8 mouse cellular contexts compared by ENCODE assay signal in the genomic region with DNA sequence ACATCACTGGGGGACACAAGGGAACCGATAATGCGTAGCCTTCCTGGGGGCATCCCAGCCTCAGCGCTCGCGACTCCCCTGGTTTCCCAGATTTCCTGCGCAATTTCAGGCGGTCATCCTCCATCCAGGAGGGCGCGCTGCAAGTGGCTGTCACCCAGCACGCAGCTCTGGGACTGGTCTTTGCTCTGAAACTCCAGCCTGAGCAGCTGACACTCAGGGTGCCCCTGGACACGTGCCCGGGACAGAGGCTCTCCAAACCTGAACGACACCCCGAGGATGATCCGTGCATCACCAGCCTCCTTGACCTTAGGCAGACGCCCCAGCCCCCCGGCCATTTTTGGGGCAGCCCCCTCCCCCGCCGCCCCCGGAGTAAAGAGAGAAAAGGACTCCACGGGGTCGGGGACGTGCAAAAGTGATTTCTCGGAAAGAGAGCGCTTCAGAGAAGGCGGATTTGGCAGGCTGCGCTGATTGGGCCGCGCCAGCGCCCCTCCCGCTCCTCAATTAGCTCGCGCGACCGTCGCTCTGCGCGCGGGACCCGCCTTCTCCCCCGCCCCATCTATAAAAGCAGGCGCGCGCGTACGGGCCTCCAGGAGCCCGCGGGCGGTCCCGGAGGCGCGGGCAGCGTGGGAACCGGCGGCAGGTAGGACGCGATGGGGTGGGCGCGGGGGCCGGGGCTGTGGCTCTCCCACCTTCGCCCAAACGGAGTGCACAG. TPM values are rescaled to one million over a fixed set of nuclear protein-coding genes. Genes with fewer than 3 reads are reported as not detected.
A peak's percentile ranks its signal among the peaks of the same experiment; 100 is the strongest.
DNase-seq lines count a peak whose midpoint lies in the region; ATAC-seq and TF ChIP-seq lines count a peak whose summit lies in the region.

A gene (plus strand): TSS at position 589 of the 712 bp plus-strand sequence.

- H3K27ac ChIP-seq in heart, embryonic 11.5 days (ENCODE audit: low read depth, low read length) = no peak within 1 kb of the TSS
- H3K27ac ChIP-seq in kidney, embryonic 14.5 days (ENCODE audit: low read depth, low read length) = no peak within 1 kb of the TSS
- no peak within 1 kb of the TSS for H3K27ac ChIP-seq in limb, embryonic 15.5 days
- no peak within 1 kb of the TSS for H3K27ac ChIP-seq in midbrain, embryonic 16.5 days (ENCODE audit: low read length)
- H3K27ac ChIP-seq in spleen, adult 2 months (ENCODE audit: insufficient read depth, low read length) = peak within 1 kb of the TSS; percentile 89

- peak within 1 kb of the TSS; percentile 24 for H3K4me3 ChIP-seq in erythroblast, embryonic 14.5 days (replicated peaks)
- peak within 1 kb of the TSS; percentile 42 for H3K4me3 ChIP-seq in heart, embryonic 11.5 days (ENCODE audit: low read depth, low read length)
- H3K4me3 ChIP-seq in kidney, embryonic 14.5 days (ENCODE audit: low read length) = peak within 1 kb of the TSS; percentile 42
- H3K4me3 ChIP-seq in limb, embryonic 15.5 days = peak within 1 kb of the TSS; percentile 48
- peak within 1 kb of the TSS; percentile 48 for H3K4me3 ChIP-seq in midbrain, embryonic 16.5 days (ENCODE audit: low read depth, low read length)
- H3K4me3 ChIP-seq in spleen, adult 2 months (ENCODE audit: extremely low read depth, insufficient read depth, insufficient read length) = peak within 1 kb of the TSS; percentile 64

- no peaks in the 10 kb centered on the region for H3K9me3 ChIP-seq in erythroblast, embryonic 14.5 days (ENCODE audit: control insufficient read depth, low read length)
- H3K9me3 ChIP-seq in heart, embryonic 11.5 days (replicated peaks; ENCODE audit: control insufficient read depth, low read length) = no peaks in the 10 kb centered on the region
- no peaks in the 10 kb centered on the region for H3K9me3 ChIP-seq in kidney, embryonic 14.5 days (ENCODE audit: control insufficient read depth, low read length)
- no peaks in the 10 kb centered on the region for H3K9me3 ChIP-seq in limb, embryonic 15.5 days
- H3K9me3 ChIP-seq in midbrain, embryonic 16.5 days (replicated peaks; ENCODE audit: control insufficient read depth, low read length, poor library complexity, severe bottlenecking) = no peaks in the 10 kb centered on the region

- no peak for ATAC-seq in cerebellum, adult (ENCODE audit: insufficient number of reproducible peaks, low FRiP score, low TSS enrichment)
- ATAC-seq in heart, embryonic 11.5 days (replicated peaks; ENCODE audit: insufficient number of reproducible peaks, low FRiP score, low TSS enrichment) = peak; percentile 73
- peak; percentile 87 for ATAC-seq in kidney, embryonic 14.5 days (ENCODE audit: low FRiP score, low TSS enrichment)
- ATAC-seq in limb, embryonic 15.5 days (ENCODE audit: insufficient number of reproducible peaks, low FRiP score, low TSS enrichment, low read depth) = peak; percentile 80
- peak; percentile 91 for ATAC-seq in midbrain, embryonic 16.5 days

- WGBS in heart, embryonic 11.5 days (ENCODE audit: insufficient replicate concordance) = under 1% methylated on average over 62 of the region's 62 CpGs
- under 1% methylated on average over 59 of the region's 62 CpGs for WGBS in kidney, embryonic 14.5 days
- under 1% methylated on average over 62 of the region's 62 CpGs for whole genome bisulfite sequencing in limb, embryonic 15.5 days
- 1% methylated on average over 56 of the region's 62 CpGs for WGBS in midbrain, embryonic 16.5 days
- WGBS in spleen, adult 2 months = 2% methylated on average over 62 of the region's 62 CpGs

- H3K4me1 ChIP-seq in erythroblast, embryonic 14.5 days (ENCODE audit: control insufficient read depth) = no peaks in the 10 kb centered on the region
- H3K4me1 ChIP-seq in heart, embryonic 11.5 days (ENCODE audit: control insufficient read depth, insufficient read depth, low read length) = no peaks in the 10 kb centered on the region
- H3K4me1 ChIP-seq in kidney, embryonic 14.5 days (ENCODE audit: control insufficient read depth, insufficient read depth, low read length) = no peaks in the 10 kb centered on the region
- peaks cover 14% of the 10 kb centered on the region for H3K4me1 ChIP-seq in limb, embryonic 15.5 days
- peaks cover 9% of the 10 kb centered on the region for H3K4me1 ChIP-seq in midbrain, embryonic 16.5 days (ENCODE audit: control insufficient read depth, insufficient read depth, low read length)
- peaks cover 17% of the 10 kb centered on the region for H3K4me1 ChIP-seq in spleen, adult 2 months (ENCODE audit: control insufficient read depth, insufficient read depth, insufficient read length)

- peak; percentile 97 for TF ChIP-seq POLR2A in spleen, adult 2 months (IDR thresholded peaks at IDR 0.05; ENCODE audit: low read depth, low read length)

- H3K36me3 ChIP-seq in erythroblast, embryonic 14.5 days (ENCODE audit: control insufficient read depth) = no peaks in the 10 kb centered on the region; the same call in 1 of the 2 replicates
- H3K36me3 ChIP-seq in heart, embryonic 11.5 days (ENCODE audit: control insufficient read depth, insufficient read depth, low read length) = no peaks in the 10 kb centered on the region
- no peaks in the 10 kb centered on the region for H3K36me3 ChIP-seq in kidney, embryonic 14.5 days (ENCODE audit: control insufficient read depth, insufficient read depth, low read length)
- H3K36me3 ChIP-seq in limb, embryonic 15.5 days = no peaks in the 10 kb centered on the region
- H3K36me3 ChIP-seq in midbrain, embryonic 16.5 days (ENCODE audit: control insufficient read depth, insufficient read depth, low read length) = no peaks in the 10 kb centered on the region
- peaks cover 24% of the 10 kb centered on the region for H3K36me3 ChIP-seq in spleen, adult 2 months (ENCODE audit: control insufficient read depth, insufficient read depth, low read length)

- H3K4me2 ChIP-seq in heart, embryonic 11.5 days = peak within 1 kb of the TSS; percentile 78
- peak within 1 kb of the TSS; percentile 88 for H3K4me2 ChIP-seq in kidney, embryonic 14.5 days (replicated peaks; ENCODE audit: low read depth, low read length)
- peak within 1 kb of the TSS; percentile 96 for H3K4me2 ChIP-seq in limb, embryonic 15.5 days
- H3K4me2 ChIP-seq in midbrain, embryonic 16.5 days (ENCODE audit: low read length) = peak within 1 kb of the TSS; percentile 98

- peaks cover 38% of the 10 kb centered on the region for H3K27me3 ChIP-seq in erythroblast, embryonic 14.5 days (ENCODE audit: control insufficient read depth)
- peaks cover 47% of the 10 kb centered on the region for H3K27me3 ChIP-seq in heart, embryonic 11.5 days (ENCODE audit: control insufficient read depth, insufficient read depth, low read length)
- H3K27me3 ChIP-seq in kidney, embryonic 14.5 days (ENCODE audit: control insufficient read depth, insufficient read depth, low read length) = peaks cover 21% of the 10 kb centered on the region
- peaks cover 62% of the 10 kb centered on the region for H3K27me3 ChIP-seq in limb, embryonic 15.5 days
- H3K27me3 ChIP-seq in midbrain, embryonic 16.5 days (ENCODE audit: control insufficient read depth, insufficient read depth, low read depth, low read length) = peaks cover 22% of the 10 kb centered on the region
- H3K27me3 ChIP-seq in spleen, adult 2 months (ENCODE audit: control insufficient read depth, insufficient read depth, low read length) = no peaks in the 10 kb centered on the region

- TF ChIP-seq CTCF in spleen, adult 2 months (IDR thresholded peaks at IDR 0.05; ENCODE audit: extremely low read depth, insufficient read depth, insufficient read length, insufficient replicate concordance) = no peak

- DNase-seq in cerebellum, adult 11 months = peak; percentile 18
- peak; percentile 86 to 87 for DNase-seq in spleen, adult 2 months (ENCODE audit: low read depth in 1 of 2, low spot score in 2 of 2)

- no peak within 1 kb of the TSS; the same call in 1 of the 2 replicates for H3K9ac ChIP-seq in heart, embryonic 11.5 days (ENCODE audit: low read depth, low read length)
- peak within 1 kb of the TSS; percentile 42; the same call in 1 of the 2 replicates for H3K9ac ChIP-seq in kidney, embryonic 14.5 days (ENCODE audit: low read depth, low read length)
- peak within 1 kb of the TSS; percentile 48; the same call in 1 of the 2 replicates for H3K9ac ChIP-seq in limb, embryonic 15.5 days
- H3K9ac ChIP-seq in midbrain, embryonic 16.5 days (ENCODE audit: low read depth, low read length) = peak within 1 kb of the TSS; percentile 60

RNA-seq across cellular contexts. Expression of the gene that starts here (rescaled TPM):
- 0.12 and 0.44 TPM in 2 replicates for polyA plus RNA-seq in erythroblast, embryonic 14.5 days (2012)
- 3.2 and 3.9 TPM in 2 replicates for polyA plus RNA-seq in heart, embryonic 11.5 days (2014; fragmentation: Nextera tagmentation; extraction: Ambion mirVana)
- polyA plus RNA-seq in kidney, embryonic 14.5 days (2014; fragmentation: Nextera tagmentation; extraction: Ambion mirVana) = 5.6 and 5.7 TPM in 2 replicates
- 5.9 and 8.8 TPM in 2 replicates for polyA plus RNA-seq in limb, embryonic 15.5 days (2015; fragmentation: Nextera tagmentation; extraction: Ambion mirVana)
- polyA plus RNA-seq in midbrain, embryonic 16.5 days (2015; fragmentation: Nextera tagmentation; extraction: Ambion mirVana) = 3.9 TPM in 2 replicates
- polyA plus RNA-seq in spleen, adult 2 months (2012; rRNA removed) = 255 and 267 TPM in 2 replicates

Comparison
In these comparisons a context has a peak if more than half of its experiments do, and no peak if none do; other contexts are left out.
1. RNA of the gene that starts here (polyA plus RNA-seq): 255 to 267 TPM in spleen, adult 2 months; 5.9 to 8.8 TPM in limb, embryonic 15.5 days, 5.6 to 5.7 TPM in kidney, embryonic 14.5 days, 3.9 TPM in midbrain, embryonic 16.5 days, 3.2 to 3.9 TPM in heart, embryonic 11.5 days and 0.12 to 0.44 TPM in erythroblast, embryonic 14.5 days; every median in the first group is over 10 times any median in the second.
2. Peak in every context shown above with its lines, with median percentiles within 50 percentile points of each other: H3K4me3 ChIP-seq and H3K4me2 ChIP-seq.